Comparison of ENCODE assay signal across 27 mouse cellular contexts in the genomic region with DNA sequence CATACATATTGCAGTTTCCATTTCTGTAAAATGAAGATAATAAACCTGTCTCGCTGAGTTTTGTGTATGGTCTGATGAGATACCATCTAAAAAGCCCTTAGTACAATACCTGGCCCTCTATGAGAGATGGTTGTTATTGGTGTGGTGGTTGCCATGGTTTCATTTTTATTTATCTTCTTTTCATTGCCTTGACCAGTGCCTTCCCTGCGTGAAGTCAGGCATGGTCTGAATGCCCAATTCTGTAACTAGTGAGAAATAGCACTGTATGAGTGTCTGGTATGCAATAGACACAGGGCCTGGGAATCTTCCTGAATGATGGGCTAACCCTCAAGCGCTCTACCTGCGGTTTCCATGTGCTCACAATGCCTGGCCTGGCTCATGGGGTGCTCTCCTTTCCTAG.
DNase-seq lines count a peak whose midpoint lies in the region; ATAC-seq lines count a peak whose summit lies in the region.
"Had no signal": no experiment of that assay in that cellular context is flagged by ENCODE, and none has a peak within 500 bp of the region (broad histone marks: within the 10 kb centered on the region; RNA-seq: fewer than 3 reads in every experiment).

No protein-coding gene starts in this region.

- no peak overlapping the region for H3K9ac ChIP-seq in forebrain, embryonic 16.5 days (replicated peaks; ENCODE audit: low read depth, low read length)
- H3K9ac ChIP-seq in hindbrain, embryonic 16.5 days (ENCODE audit: low read depth, low read length) = no peak overlapping the region
- H3K9ac ChIP-seq in midbrain, embryonic 13.5 days (replicated peaks) = no peak overlapping the region
- no peak overlapping the region for H3K9ac ChIP-seq in midbrain, embryonic 11.5 days (ENCODE audit: low read length)
- H3K9ac ChIP-seq in neural tube, embryonic 12.5 days = no peak overlapping the region
- H3K9ac ChIP-seq: embryonic facial prominence, embryonic 13.5 days; heart, embryonic 12.5 days; heart, embryonic 15.5 days; hindbrain, embryonic 12.5 days; intestine, embryonic 15.5 days had no signal

- H3K4me3 ChIP-seq in forebrain, embryonic 10.5 days = no peak overlapping the region
- H3K4me3 ChIP-seq in forebrain, embryonic 16.5 days (replicated peaks; ENCODE audit: low read length) = no peak overlapping the region
- H3K4me3 ChIP-seq in hindbrain, embryonic 10.5 days = no peak overlapping the region
- H3K4me3 ChIP-seq in hindbrain, embryonic 16.5 days (ENCODE audit: low read length) = no peak overlapping the region
- no peak overlapping the region for H3K4me3 ChIP-seq in midbrain, embryonic 13.5 days (replicated peaks)
- no peak overlapping the region for H3K4me3 ChIP-seq in midbrain, embryonic 11.5 days (ENCODE audit: low read depth, low read length)
- H3K4me3 ChIP-seq in neural tube, embryonic 12.5 days = no peak overlapping the region
- H3K4me3 ChIP-seq: embryonic facial prominence, embryonic 10.5 days; embryonic facial prominence, embryonic 13.5 days; erythroblast, embryonic 14.5 days; heart, embryonic 12.5 days; heart, embryonic 15.5 days; hindbrain, embryonic 12.5 days; intestine, embryonic 15.5 days had no signal

- no peaks in the 10 kb centered on the region for H3K27me3 ChIP-seq in forebrain, embryonic 10.5 days (ENCODE audit: poor library complexity, severe bottlenecking)
- H3K27me3 ChIP-seq in forebrain, embryonic 16.5 days (replicated peaks; ENCODE audit: control insufficient read depth, insufficient read depth, low read length) = no peaks in the 10 kb centered on the region
- H3K27me3 ChIP-seq in hindbrain, embryonic 10.5 days (ENCODE audit: insufficient read depth, poor library complexity, severe bottlenecking) = no peaks in the 10 kb centered on the region
- no peaks in the 10 kb centered on the region for H3K27me3 ChIP-seq in hindbrain, embryonic 16.5 days (replicated peaks; ENCODE audit: control insufficient read depth, insufficient read depth, low read length)
- H3K27me3 ChIP-seq in midbrain, embryonic 13.5 days = no peaks in the 10 kb centered on the region
- H3K27me3 ChIP-seq in midbrain, embryonic 11.5 days (ENCODE audit: control insufficient read depth, insufficient read depth, low read length) = no peaks in the 10 kb centered on the region
- no peaks in the 10 kb centered on the region for H3K27me3 ChIP-seq in neural tube, embryonic 12.5 days (replicated peaks)
- H3K27me3 ChIP-seq: embryonic facial prominence, embryonic 13.5 days; heart, embryonic 12.5 days; heart, embryonic 15.5 days; hindbrain, embryonic 12.5 days; intestine, embryonic 15.5 days had no signal

- WGBS in forebrain, embryonic 10.5 days = 92% methylated on average over 4 of the region's 4 CpGs
- whole genome bisulfite sequencing in forebrain, embryonic 16.5 days = 77% methylated on average over 4 of the region's 4 CpGs
- WGBS in hindbrain, embryonic 10.5 days = 76% methylated on average over 4 of the region's 4 CpGs
- 56% methylated on average over 4 of the region's 4 CpGs for WGBS in hindbrain, embryonic 16.5 days
- 72% methylated on average over 4 of the region's 4 CpGs for WGBS in midbrain, embryonic 13.5 days
- 82% methylated on average over 4 of the region's 4 CpGs for WGBS in midbrain, embryonic 11.5 days
- WGBS in neural tube, embryonic 12.5 days = 66% methylated on average over 4 of the region's 4 CpGs

- H3K27ac ChIP-seq in forebrain, embryonic 10.5 days = peak overlapping the region; percentile 21; the same call in 1 of the 2 replicates
- H3K27ac ChIP-seq in forebrain, embryonic 16.5 days (ENCODE audit: low read length) = no peak overlapping the region
- 0 out of 2 replicates have a peak overlapping the region, but pooled peaks have one; percentile 23 for H3K27ac ChIP-seq in hindbrain, embryonic 10.5 days
- no peak overlapping the region for H3K27ac ChIP-seq in hindbrain, embryonic 16.5 days (ENCODE audit: low read depth, low read length)
- no peak overlapping the region for H3K27ac ChIP-seq in midbrain, embryonic 13.5 days
- no peak overlapping the region for H3K27ac ChIP-seq in midbrain, embryonic 11.5 days (ENCODE audit: low read depth, low read length)
- no peak overlapping the region for H3K27ac ChIP-seq in neural tube, embryonic 12.5 days
- H3K27ac ChIP-seq: embryonic facial prominence, embryonic 10.5 days; embryonic facial prominence, embryonic 13.5 days; heart, embryonic 15.5 days; hindbrain, embryonic 12.5 days; intestine, embryonic 15.5 days had no signal

- H3K36me3 ChIP-seq in forebrain, embryonic 10.5 days (replicated peaks) = peaks cover 70% of the 10 kb centered on the region
- peaks cover 22% of the 10 kb centered on the region for H3K36me3 ChIP-seq in forebrain, embryonic 16.5 days (ENCODE audit: control insufficient read depth, insufficient read depth)
- H3K36me3 ChIP-seq in hindbrain, embryonic 10.5 days = peaks cover 68% of the 10 kb centered on the region
- H3K36me3 ChIP-seq in hindbrain, embryonic 16.5 days (ENCODE audit: control insufficient read depth, insufficient read depth, low read length) = peaks cover 28% of the 10 kb centered on the region
- H3K36me3 ChIP-seq in midbrain, embryonic 13.5 days = peaks cover 44% of the 10 kb centered on the region
- H3K36me3 ChIP-seq in midbrain, embryonic 11.5 days (ENCODE audit: control insufficient read depth, insufficient read depth, low read length) = peaks cover 4% of the 10 kb centered on the region; the same call in 1 of the 2 replicates
- H3K36me3 ChIP-seq in neural tube, embryonic 12.5 days = peaks cover 35% of the 10 kb centered on the region

- H3K4me1 ChIP-seq in forebrain, embryonic 10.5 days = peaks cover 35% of the 10 kb centered on the region
- no peaks in the 10 kb centered on the region for H3K4me1 ChIP-seq in forebrain, embryonic 16.5 days (replicated peaks; ENCODE audit: control insufficient read depth, insufficient read depth, low read length)
- H3K4me1 ChIP-seq in hindbrain, embryonic 10.5 days (replicated peaks) = peaks cover 43% of the 10 kb centered on the region
- no peaks in the 10 kb centered on the region for H3K4me1 ChIP-seq in hindbrain, embryonic 16.5 days (ENCODE audit: control insufficient read depth, insufficient read depth, low read depth, low read length)
- H3K4me1 ChIP-seq in midbrain, embryonic 13.5 days (replicated peaks) = peaks cover 21% of the 10 kb centered on the region
- H3K4me1 ChIP-seq in midbrain, embryonic 11.5 days (ENCODE audit: control insufficient read depth, insufficient read depth, low read length) = peaks cover 11% of the 10 kb centered on the region
- H3K4me1 ChIP-seq in neural tube, embryonic 12.5 days = 0 out of 2 replicates have a peak, but pooled peaks cover 2% of the 10 kb centered on the region
- H3K4me1 ChIP-seq: heart, embryonic 15.5 days; intestine, embryonic 15.5 days had no signal

- H3K4me2 ChIP-seq in forebrain, embryonic 16.5 days (ENCODE audit: low read length) = no peak overlapping the region
- no peak overlapping the region for H3K4me2 ChIP-seq in hindbrain, embryonic 16.5 days (ENCODE audit: low read length)
- H3K4me2 ChIP-seq in midbrain, embryonic 13.5 days (replicated peaks) = no peak overlapping the region
- H3K4me2 ChIP-seq in midbrain, embryonic 11.5 days = no peak overlapping the region
- no peak overlapping the region for H3K4me2 ChIP-seq in neural tube, embryonic 12.5 days (replicated peaks)
- H3K4me2 ChIP-seq: embryonic facial prominence, embryonic 13.5 days; heart, embryonic 12.5 days; heart, embryonic 15.5 days; hindbrain, embryonic 12.5 days; intestine, embryonic 15.5 days had no signal

- ATAC-seq in forebrain, embryonic 16.5 days = no peak
- ATAC-seq in hindbrain, embryonic 16.5 days = no peak
- peak; percentile 40; the same call in 1 of the 2 replicates for ATAC-seq in midbrain, embryonic 13.5 days
- ATAC-seq in midbrain, embryonic 11.5 days (ENCODE audit: low FRiP score) = no peak
- peak; percentile 29; the same call in 1 of the 2 replicates for ATAC-seq in neural tube, embryonic 12.5 days (ENCODE audit: low FRiP score, low read depth)
- ATAC-seq: activated CD4-positive, CD25-positive, alpha-beta regulatory T cell, adult 4 months; intestine, embryonic 15.5 days had no signal

- H3K9me3 ChIP-seq in forebrain, embryonic 10.5 days = no peaks in the 10 kb centered on the region
- H3K9me3 ChIP-seq in forebrain, embryonic 16.5 days (ENCODE audit: control insufficient read depth, low read length) = no peaks in the 10 kb centered on the region
- H3K9me3 ChIP-seq in hindbrain, embryonic 10.5 days = no peaks in the 10 kb centered on the region
- peaks cover 5% of the 10 kb centered on the region; the same call in 1 of the 2 replicates for H3K9me3 ChIP-seq in hindbrain, embryonic 16.5 days (ENCODE audit: control insufficient read depth, low read length)
- H3K9me3 ChIP-seq in midbrain, embryonic 13.5 days = no peaks in the 10 kb centered on the region
- H3K9me3 ChIP-seq in midbrain, embryonic 11.5 days (ENCODE audit: control insufficient read depth, low read length) = no peaks in the 10 kb centered on the region
- no peaks in the 10 kb centered on the region for H3K9me3 ChIP-seq in neural tube, embryonic 12.5 days
- H3K9me3 ChIP-seq: embryonic facial prominence, embryonic 10.5 days; embryonic facial prominence, embryonic 13.5 days; heart, embryonic 12.5 days; heart, embryonic 15.5 days; hindbrain, embryonic 12.5 days; intestine, embryonic 15.5 days had no signal

- no peak for DNase-seq in forebrain, embryonic 10.5 days (ENCODE audit: extremely low spot score, low spot score)
- no peak for DNase-seq in hindbrain, embryonic 10.5 days (ENCODE audit: low spot score)
- DNase-seq in midbrain, embryonic 11.5 days (ENCODE audit: low spot score, missing footprints) = no peak
- DNase-seq in neural tube, embryonic 10.5 days (ENCODE audit: extremely low spot score, low spot score) = no peak
- DNase-seq: adrenal gland, adult 8-10 months; adrenal gland, postnatal 25 days; cerebellum, adult 11-12 months; cerebellum, adult 8-10 months; cerebellum, postnatal 10 days; cerebellum, postnatal 36 days; embryo, embryonic 11 days; gastrocnemius, postnatal 25 days; heart, adult 18-20 months; heart, postnatal 10 days; heart, postnatal 36 days had no signal

Comparison
In these comparisons a context has a peak if more than half of its experiments do, and no peak if none do; other contexts are left out.
1. H3K27ac ChIP-seq: peak in forebrain, embryonic 10.5 days (single experiment) and hindbrain, embryonic 10.5 days (single experiment); none in forebrain, embryonic 16.5 days (single experiment), hindbrain, embryonic 16.5 days (single experiment), midbrain, embryonic 13.5 days (single experiment), midbrain, embryonic 11.5 days (single experiment) and neural tube, embryonic 12.5 days (single experiment).
2. ATAC-seq: peak in midbrain, embryonic 13.5 days (single experiment) and neural tube, embryonic 12.5 days (single experiment); none in forebrain, embryonic 16.5 days (single experiment), hindbrain, embryonic 16.5 days (single experiment) and midbrain, embryonic 11.5 days (single experiment).